Mouse (Mus musculus): ENCODE measurements at regions not wholly inside any gene's neighbourhood (a gene's known extent, or its start where the extent isn't known, plus 50 kb on each side); places are given as distances from the start of the nearest gene placed in this dataset.

GRCm38 (mm10) chr2:45178849-45179453 is 61.8 kb upstream of the Zeb2 start:
- Histone ChIP-seq H3K36me3 (no peaks in the 10 kb centered on the region), H3K9me3 (peaks cover 6% of the 10 kb centered on the region; the same call in 1 of the 2 replicates), H3K27me3 (peaks cover 3% of the 10 kb centered on the region; the same call in 1 of the 2 replicates), H3K4me3 (replicated peaks) (no peak overlapping the region), H3K4me1 (replicated peaks) (peaks cover 5% of the 10 kb centered on the region), H3K4me2 (no peak overlapping the region), H3K27ac (no peak overlapping the region), H3K9ac (replicated peaks) (no peak overlapping the region)
- no peak for ATAC-seq (ENCODE audit: insufficient number of reproducible peaks, insufficient read depth, low FRiP score, low TSS enrichment, low read depth)
- WGBS, result 94% methylated on average over 1 of the region's 1 CpGs

DNA sequence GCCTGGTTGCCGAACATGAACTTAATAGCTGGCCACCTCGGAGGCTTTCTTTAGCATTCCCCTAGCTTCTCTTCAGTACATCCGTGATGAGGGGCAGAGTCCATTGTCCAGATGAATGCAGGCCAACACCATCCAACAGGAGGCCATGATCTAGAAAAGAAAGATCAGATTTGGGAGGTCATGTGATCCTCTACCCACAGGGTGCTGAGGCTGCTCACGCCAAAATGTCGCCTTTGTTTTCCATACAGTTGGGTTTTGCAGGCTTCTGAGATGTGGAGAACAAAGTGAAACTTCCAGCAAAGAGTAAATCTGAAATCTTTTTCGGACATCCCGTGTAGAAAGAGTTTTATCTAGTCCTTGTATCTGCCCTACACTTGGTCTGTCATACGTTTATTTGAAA is 55.2 kb upstream of the Zeb2 start:
- peaks cover 12% of the 10 kb centered on the region for H3K4me1 ChIP-seq (replicated peaks)
- ATAC-seq (ENCODE audit: insufficient number of reproducible peaks, insufficient read depth, low FRiP score, low TSS enrichment, low read depth), result no peak

GRCm38 (mm10) chr2:45171520-45172173 is 54.5 kb upstream of the Zeb2 start:
- Histone ChIP-seq H3K36me3 (no peaks in the 10 kb centered on the region), H3K9me3 (peaks cover 6% of the 10 kb centered on the region; the same call in 1 of the 2 replicates), H3K4me2 (no peak overlapping the region), H3K4me1 (replicated peaks) (peaks cover 12% of the 10 kb centered on the region), H3K4me3 (replicated peaks) (no peak overlapping the region), H3K9ac (replicated peaks) (no peak overlapping the region), H3K27me3 (peaks cover 11% of the 10 kb centered on the region; the same call in 1 of the 2 replicates), H3K27ac (no peak overlapping the region)
- WGBS, result 67% methylated on average over 12 of the region's 12 CpGs
- no peak for ATAC-seq (ENCODE audit: insufficient number of reproducible peaks, insufficient read depth, low FRiP score, low TSS enrichment, low read depth)

More for the DNA sequence above, 55.2 kb upstream of the Zeb2 start:
- Histone ChIP-seq H3K27ac (no peak overlapping the region), H3K27me3 (peaks cover 11% of the 10 kb centered on the region; the same call in 1 of the 2 replicates), H3K4me2 (no peak overlapping the region), H3K4me3 (replicated peaks) (no peak overlapping the region), H3K36me3 (no peaks in the 10 kb centered on the region), H3K9ac (replicated peaks) (no peak overlapping the region), H3K9me3 (peaks cover 6% of the 10 kb centered on the region; the same call in 1 of the 2 replicates)
- 91% methylated on average over 8 of the region's 8 CpGs for WGBS

DNA sequence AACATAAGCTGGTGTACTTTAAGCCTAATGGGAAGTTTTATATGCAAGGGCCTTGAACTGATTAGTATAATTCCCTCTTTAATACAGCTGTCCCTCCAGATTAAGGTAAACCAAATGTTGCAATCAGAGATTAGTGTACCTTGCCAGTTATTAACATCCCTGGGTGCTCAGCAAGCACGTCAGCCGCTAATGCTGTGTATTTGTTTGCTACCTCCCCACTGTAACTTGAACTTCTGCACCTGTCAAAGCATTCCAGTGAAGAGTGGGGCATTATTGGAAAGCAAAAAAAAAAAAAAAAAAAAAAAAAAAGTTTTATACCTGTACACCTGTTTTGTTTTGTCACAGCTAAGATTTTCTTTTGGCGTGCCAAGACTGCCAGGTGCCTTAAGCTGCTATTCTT is 53.1 kb upstream of the Zeb2 start:
- H3K4me1 ChIP-seq (replicated peaks), result peaks cover 12% of the 10 kb centered on the region
- peaks cover 11% of the 10 kb centered on the region; the same call in 1 of the 2 replicates for H3K27me3 ChIP-seq
- H3K27ac ChIP-seq, result no peak overlapping the region
- H3K9ac ChIP-seq (replicated peaks), result no peak overlapping the region
- ATAC-seq (ENCODE audit: insufficient number of reproducible peaks, insufficient read depth, low FRiP score, low TSS enrichment, low read depth), result peak; percentile 63; the same call in 1 of the 2 replicates
- H3K4me2 ChIP-seq, result peak overlapping the region; percentile 24
- peaks cover 4% of the 10 kb centered on the region; the same call in 1 of the 2 replicates for H3K9me3 ChIP-seq
- no peaks in the 10 kb centered on the region for H3K36me3 ChIP-seq
- no peak overlapping the region for H3K4me3 ChIP-seq (replicated peaks)
- WGBS, result 29% methylated on average over 3 of the region's 3 CpGs

- H3K4me3 ChIP-seq (replicated peaks), result no peak overlapping the region
- peaks cover 11% of the 10 kb centered on the region; the same call in 1 of the 2 replicates for H3K27me3 ChIP-seq
- H3K9ac ChIP-seq (replicated peaks), result no peak overlapping the region
- no peaks in the 10 kb centered on the region for H3K9me3 ChIP-seq
- H3K36me3 ChIP-seq, result no peaks in the 10 kb centered on the region
- no peak overlapping the region for H3K27ac ChIP-seq
- H3K4me2 ChIP-seq, result peak overlapping the region; percentile 24
- ATAC-seq (ENCODE audit: insufficient number of reproducible peaks, insufficient read depth, low FRiP score, low TSS enrichment, low read depth), result no peak
- WGBS, result 40% methylated on average over 9 of the region's 9 CpGs
- peaks cover 12% of the 10 kb centered on the region for H3K4me1 ChIP-seq (replicated peaks)
These were observed 52.4 kb upstream of the Zeb2 start for GRCm38 (mm10) chr2:45169429-45170070.

GRCm38 (mm10) chr2:45168606-45169005 is 51.4 kb upstream of the Zeb2 start:
- no peak for ATAC-seq (ENCODE audit: insufficient number of reproducible peaks, insufficient read depth, low FRiP score, low TSS enrichment, low read depth)
- Histone ChIP-seq H3K27ac (no peak overlapping the region), H3K27me3 (peaks cover 11% of the 10 kb centered on the region; the same call in 1 of the 2 replicates), H3K9me3 (no peaks in the 10 kb centered on the region), H3K36me3 (no peaks in the 10 kb centered on the region), H3K4me2 (no peak overlapping the region), H3K4me1 (replicated peaks) (peaks cover 12% of the 10 kb centered on the region), H3K9ac (replicated peaks) (no peak overlapping the region), H3K4me3 (replicated peaks) (no peak overlapping the region)
- WGBS, result 91% methylated on average over 3 of the region's 3 CpGs

All from limb, embryonic 12.5 days (tissue).